Mouse (Mus musculus): ENCODE results near the gene Tbck. TPM values are rescaled to one million over a fixed set of nuclear protein-coding genes. Genes with fewer than 3 reads are reported as not detected.

Gene Tbck
- polyA plus RNA-seq, 1 experiment from 2014 or later: 14.7 TPM

DNA sequence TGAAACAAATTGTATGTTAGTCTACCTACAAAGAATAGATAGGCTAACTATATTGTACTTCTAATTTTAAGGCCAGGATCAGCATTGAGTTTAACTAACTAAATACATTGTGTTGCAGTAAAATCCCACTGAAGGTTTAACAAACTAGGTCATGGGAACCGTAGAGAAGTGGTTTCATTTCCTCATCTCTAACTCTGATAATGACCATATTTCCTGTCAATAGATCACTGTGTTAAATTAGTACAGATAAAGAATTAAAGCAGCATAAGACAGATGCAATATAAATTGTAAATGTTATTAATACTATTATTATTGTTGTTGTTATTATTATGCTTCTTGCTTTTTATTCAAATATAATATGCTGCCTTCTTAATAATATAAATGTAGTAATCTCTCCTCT, 72.3 kb downstream of the Tbck start:
- DNase-seq (ENCODE audit: low spot score): no peak

DNA sequence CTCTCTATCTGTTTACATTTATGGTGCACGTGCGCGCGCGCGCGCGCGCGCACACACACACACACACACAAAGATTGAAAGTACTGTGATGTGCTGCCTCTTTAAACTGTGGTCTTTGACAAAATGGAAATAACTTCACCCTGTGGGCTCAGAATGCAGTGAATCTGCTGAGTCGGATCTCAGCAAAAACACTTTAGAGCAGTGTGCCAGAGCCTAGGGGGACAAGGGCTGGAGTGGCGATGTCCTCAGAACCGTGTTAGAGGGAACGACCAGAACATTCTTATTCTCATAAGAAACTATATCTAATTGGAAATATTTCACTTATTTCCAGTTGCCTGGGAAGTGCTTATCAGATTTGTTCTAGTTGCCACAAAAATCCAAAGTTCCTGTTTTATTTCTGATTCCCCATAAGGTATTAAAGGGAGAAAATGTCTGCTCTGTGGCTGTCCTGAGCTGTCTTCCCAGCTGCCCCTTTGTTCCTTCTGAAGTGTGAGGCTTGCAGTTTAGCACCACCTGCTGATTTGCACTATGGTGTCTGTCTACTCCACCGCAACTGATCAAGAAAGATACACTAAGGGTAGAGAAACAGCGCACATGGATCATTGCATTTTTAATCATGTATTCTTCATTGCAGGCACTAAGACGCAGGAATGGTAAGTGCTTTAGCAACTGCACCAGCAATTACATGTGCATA, 82.2 kb downstream of the Tbck start:
- DNase-seq (ENCODE audit: low spot score): no peak

DNA sequence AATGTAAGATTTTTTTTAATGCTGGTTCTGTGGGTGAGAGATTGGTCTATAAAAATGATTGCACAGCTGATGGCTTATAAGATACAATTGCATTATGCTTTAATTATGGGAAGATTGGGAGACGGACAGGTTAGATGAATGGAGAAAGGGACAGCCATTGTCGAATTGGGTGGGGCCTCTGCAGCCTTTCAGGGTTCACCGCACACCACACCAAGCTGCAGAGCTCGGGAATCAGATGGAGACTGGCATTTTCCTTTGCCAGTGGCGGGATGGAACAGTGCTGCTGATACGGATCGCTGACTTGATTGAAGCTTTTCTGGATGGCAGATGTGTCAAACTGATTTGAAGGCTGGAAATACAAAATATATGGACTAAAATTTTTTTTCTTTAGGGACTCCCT, 88.1 kb downstream of the Tbck start:
- no peak for DNase-seq (ENCODE audit: low spot score)

DNA sequence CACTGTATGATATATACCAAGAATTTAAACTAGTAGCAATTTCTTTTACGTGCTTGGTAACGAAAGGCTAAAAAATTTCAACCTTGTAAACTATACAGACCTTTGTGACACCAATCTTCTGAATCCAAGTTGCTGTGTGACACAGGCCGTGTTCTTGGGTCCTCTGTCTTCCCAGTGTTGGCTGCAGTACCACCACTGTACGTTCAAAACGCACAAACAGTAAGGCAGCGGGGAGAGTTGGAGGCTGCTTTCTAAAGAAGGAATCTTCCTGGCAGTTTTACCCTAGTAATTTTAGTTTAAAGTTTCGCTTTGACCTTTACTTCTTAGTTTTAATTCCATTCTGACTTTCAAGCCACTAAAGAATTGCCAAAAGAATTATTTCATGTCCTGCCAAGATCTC, 92.7 kb downstream of the Tbck start:
- no peak for DNase-seq (ENCODE audit: low spot score)

- DNase-seq (ENCODE audit: low spot score): no peak
Measured at GRCm38 (mm10) chr3:132781103-132781502, 97.2 kb downstream of the Tbck start.

DNA sequence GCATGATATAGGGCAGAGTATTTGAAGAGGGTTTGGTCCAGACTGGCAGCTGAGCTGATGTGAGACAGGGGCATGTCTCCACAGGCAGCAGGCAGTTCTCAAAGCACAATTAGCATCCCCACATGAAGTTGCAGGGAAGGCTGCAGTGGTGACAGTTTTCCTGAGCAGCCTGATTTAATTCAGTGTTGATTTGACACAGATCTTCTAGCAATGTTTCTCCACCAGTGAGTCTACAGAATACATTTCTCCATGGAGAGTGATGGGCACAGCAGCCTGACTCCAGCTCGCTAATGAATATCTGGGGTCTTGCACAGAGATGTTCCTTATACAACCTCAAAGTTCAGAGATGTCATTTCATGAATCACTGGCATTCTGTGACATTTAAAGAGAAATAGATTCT, 99.1 kb downstream of the Tbck start:
- DNase-seq (ENCODE audit: low spot score): no peak

GRCm38 (mm10) chr3:132784732-132785131, 100.8 kb downstream of the Tbck start:
- DNase-seq (ENCODE audit: low spot score): no peak

DNA sequence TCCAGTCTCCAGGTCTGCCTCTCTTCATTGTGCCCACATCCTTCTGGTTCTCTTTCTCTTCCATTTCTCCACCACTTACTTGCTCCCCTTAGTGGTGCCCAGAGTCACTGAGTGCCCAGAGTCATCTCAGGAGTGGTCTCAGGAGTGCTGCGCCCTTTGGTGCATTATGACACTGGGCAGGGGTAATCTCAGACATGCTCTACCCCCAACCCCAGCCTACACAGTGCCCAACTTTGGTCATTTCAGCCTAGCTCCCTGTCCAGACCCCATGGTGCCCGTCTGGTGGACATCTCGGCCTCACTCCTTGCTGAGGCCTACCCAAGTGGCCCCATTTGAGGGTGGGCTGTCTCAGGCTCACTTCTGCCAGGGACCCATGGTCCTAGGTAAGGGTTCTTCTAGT, 102.7 kb downstream of the Tbck start:
- DNase-seq (ENCODE audit: low spot score): no peak

- DNase-seq (ENCODE audit: low spot score): no peak
Measured at GRCm38 (mm10) chr3:132787775-132788174, 103.8 kb downstream of the Tbck start.

DNA sequence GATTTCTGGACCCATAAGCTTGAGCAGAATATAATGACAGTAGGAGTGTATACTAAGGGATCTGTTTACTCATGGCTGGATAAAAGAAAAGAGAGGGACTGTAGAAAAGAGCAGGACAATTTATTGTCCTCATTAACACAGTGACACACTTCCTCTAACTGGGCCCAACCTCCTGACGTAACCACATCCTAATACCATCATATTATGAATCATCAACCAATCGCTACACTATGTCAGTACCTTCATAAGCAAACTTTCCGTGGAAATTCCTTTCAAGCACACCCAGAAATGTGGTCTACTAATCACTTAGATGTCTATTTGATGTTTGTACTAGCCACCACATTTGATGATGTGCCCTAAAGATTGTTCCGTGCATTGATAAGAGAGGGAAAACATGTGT, 107.2 kb downstream of the Tbck start:
- no peak for DNase-seq (ENCODE audit: low spot score)

DNA sequence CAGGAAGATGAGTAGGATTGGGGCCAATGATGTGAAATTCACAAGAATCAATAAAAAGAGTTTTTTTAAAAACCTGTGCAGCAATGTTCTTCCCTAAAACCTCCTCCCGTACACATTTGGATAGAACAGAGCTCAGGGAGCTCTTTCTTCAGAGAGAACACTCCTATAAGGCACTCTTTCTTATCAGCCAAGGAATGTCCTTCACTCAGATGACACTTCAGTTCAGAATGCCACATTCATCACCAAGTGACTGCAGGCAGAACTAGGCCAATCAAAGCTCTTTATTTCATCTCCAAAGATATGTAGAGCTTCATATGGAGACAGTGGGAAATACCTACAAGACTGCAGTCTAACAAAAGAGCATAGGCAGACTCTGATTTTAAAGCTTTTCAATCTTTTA, 116.3 kb downstream of the Tbck start:
- DNase-seq (ENCODE audit: low spot score): no peak

GRCm38 (mm10) chr3:132801910-132802309, 118.0 kb downstream of the Tbck start:
- no peak for DNase-seq (ENCODE audit: low spot score)

DNA sequence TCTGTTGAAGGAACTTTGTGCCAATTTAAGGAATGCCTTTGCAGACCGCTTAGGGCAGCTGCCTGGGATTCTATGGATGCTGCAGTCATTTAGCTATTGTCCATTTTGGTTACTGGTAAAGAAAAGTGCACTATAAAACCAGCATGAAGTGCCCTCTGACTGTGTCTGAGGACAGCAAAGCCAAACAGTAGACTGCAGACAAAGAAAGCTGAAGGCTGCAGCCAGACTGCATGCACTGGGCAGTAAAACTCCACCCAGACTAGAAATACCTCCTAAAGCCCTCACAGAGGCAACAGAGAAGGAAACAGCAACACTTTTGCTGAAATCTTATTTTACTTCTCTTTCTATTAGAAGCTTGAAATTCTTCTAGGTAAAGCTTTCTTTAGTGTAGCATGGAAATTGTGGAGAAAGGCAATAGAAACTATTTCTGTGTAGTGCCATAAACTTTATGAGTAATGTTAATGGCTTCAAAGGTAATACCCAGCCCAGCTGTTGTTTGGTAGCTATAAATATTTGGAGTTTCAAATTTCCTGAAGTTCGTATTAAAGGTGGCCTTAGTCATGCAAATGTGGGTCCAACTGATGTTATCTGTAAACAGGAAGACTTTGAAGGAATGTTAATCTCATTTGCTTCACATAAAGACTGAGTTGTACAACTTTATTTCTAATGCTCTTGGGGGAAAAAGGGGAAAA, 124.1 kb downstream of the Tbck start:
- DNase-seq (ENCODE audit: low spot score): no peak

GRCm38 (mm10) chr3:132808951-132809350, 125.0 kb downstream of the Tbck start:
- DNase-seq (ENCODE audit: low spot score): no peak

- DNase-seq (ENCODE audit: low spot score): no peak
Measured at GRCm38 (mm10) chr3:132811791-132812190, 127.8 kb downstream of the Tbck start.

- DNase-seq (ENCODE audit: low spot score): no peak
Measured at GRCm38 (mm10) chr3:132812356-132812755, 128.4 kb downstream of the Tbck start.

- DNase-seq (ENCODE audit: low spot score): no peak
Measured at GRCm38 (mm10) chr3:132813147-132813546, 129.2 kb downstream of the Tbck start.

DNA sequence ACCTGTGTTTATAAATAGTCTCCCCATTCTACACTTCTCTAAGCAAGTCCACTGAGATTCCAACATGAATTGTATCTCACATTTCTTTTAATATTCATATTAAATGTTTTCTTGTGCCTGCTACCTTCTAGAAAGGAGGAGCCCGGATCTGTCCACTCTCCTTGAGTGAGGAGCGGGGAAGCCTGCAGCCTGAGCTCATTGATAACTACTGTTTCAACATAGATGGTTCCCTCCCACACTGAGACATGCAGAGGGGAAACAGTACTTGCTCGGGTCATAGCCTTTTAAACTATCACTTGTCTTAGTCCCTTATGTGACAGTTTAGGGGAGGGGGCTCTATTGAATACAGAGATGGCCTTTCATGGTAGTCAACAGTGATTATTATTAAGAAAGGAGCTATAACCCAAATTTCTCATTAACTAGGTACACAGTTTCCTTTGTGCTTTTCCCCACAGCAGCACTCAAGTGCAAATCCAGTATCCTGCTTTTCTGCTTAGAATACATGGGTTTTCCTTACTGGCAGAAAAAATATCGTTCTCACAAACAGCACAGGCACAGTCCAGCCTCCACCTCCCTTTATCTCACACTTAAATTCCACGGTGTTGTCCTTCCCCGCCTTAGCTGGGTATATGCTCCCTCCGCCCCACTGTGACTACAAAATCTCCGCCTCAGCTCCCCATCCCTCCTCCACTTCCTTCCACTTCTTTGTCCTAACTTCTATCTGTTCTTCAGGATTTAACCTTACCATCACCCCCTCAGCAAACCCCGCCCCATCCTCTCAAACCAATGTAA, 130.0 kb downstream of the Tbck start:
- no peak for DNase-seq (ENCODE audit: low spot score)

DNA sequence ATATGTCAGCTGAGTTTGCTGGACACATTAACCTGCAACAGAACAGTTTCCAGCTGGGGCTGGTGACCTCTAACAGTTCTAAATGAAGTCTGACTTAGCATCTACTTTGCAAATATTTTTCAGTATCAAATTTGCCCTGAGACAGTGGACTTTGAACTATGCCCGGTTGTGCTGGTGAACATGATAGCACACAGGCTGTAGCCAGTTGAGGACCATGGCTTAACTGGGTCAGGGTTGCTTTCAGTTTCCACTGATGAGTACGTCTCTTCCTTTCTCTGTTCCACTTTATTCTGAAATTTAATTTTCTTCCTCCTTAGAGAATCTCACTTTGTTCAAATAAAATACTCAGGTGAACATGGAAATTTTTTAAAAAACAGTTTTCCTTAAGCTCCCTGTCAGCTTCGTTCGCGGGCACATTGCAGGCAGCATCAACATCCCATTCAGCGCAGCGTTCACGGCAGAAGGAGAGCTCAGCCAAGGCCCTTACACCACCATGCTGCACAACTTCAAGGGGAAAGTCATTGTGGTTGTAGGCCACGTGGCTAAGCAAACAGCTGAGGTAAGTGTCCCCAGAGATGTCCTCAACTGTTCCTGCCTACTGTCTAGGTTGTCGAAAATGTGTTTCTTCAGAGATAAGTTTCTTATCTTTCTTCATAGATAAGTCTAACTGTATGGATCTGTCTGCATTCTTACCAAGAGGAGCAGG, 131.0 kb downstream of the Tbck start:
- DNase-seq (ENCODE audit: low spot score): no peak

DNA sequence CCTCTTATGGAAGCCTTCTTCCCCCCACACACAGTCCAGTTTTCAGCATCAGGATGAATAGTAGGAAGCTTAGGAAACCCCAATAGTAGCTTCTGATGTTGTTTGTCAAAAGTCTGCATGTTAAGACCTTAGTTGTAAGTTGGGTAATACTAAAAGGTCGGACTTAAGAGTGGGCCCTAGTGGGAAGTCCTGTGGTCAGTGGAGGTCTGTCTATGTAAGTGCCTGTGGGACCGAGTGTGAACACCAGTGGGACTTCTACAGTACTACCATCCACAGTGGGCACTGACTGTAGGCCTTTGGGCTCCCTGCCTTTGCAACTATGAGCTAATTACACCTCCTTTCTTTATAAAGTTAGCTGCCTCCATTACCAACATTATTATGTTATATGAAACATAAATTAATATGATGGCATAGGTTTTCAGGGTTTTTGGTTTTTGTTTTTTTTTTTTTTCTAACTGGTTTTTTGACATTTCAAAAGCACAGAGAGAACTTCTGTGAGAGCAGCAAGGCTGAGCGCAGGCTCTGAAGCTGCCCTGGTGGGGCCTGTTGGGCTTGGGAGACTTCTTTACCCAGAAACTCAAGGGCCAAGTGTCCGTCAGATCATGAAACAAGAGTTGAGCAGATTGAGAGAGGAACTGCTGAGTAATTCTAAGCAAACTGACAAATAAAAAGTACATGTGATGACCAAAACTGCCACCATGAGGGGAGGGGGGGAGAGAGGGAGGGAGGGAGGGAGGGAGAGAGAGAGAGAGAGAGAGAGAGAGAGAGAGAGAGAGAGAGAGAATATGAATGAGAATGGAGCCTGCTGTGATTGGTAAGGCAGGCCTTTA, 131.8 kb downstream of the Tbck start:
- DNase-seq (ENCODE audit: low spot score): no peak

DNA sequence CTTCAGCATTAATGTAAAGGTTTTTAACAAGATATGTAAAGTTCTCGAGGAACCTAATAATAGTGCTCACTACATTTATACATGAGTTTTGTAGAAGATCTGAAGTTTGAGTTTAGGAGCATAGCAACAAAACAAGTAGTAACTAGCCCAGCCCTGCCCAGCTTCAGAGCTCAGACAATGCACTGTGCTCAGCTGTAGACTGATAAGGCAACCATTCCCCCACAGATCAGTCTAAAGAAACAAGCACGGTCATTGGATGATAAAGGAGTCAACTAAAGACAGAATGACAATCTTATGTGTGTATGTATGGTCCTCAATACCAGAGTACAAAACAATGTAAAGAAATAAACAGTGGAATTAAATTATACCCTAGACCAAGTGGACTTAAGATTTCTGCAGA, 135.5 kb downstream of the Tbck start:
- no peak for DNase-seq (ENCODE audit: low spot score)

All from thymus, postnatal 0 days (tissue).